Mouse (Mus musculus) lung, postnatal 36 days (tissue): ENCODE data around the gene Evx2.
A peak's percentile ranks its signal among the peaks of the same experiment; 100 is the strongest.

Experiments used
- DNase-seq: peaks from one replicate; pipeline ENCODE4 v3.0.0; 2022; ENCODE audit warnings: mixed read lengths

Evx2 gene

GRCm38 (mm10) chr2:74680561-74681398 is 21.4 kb upstream of the Evx2 start:
- no peak for DNase-seq

- DNase-seq, result no peak
These were observed 20.6 kb upstream of the Evx2 start for GRCm38 (mm10) chr2:74679980-74680379.

- no peak for DNase-seq
These were observed 20.2 kb upstream of the Evx2 start for GRCm38 (mm10) chr2:74679596-74679971.

GRCm38 (mm10) chr2:74678891-74679595 is 19.7 kb upstream of the Evx2 start, which contains the start of gene Hoxd11:
Hoxd11 (plus strand) TSS chr2:74679557.
- DNase-seq, result no peak

GRCm38 (mm10) chr2:74677106-74677505 is 17.7 kb upstream of the Evx2 start:
- DNase-seq, result no peak

- DNase-seq, result no peak
These were observed 17.2 kb upstream of the Evx2 start for GRCm38 (mm10) chr2:74676376-74677052.

GRCm38 (mm10) chr2:74675666-74676282 is 16.4 kb upstream of the Evx2 start:
- DNase-seq, result no peak

- no peak for DNase-seq
These were observed 15.7 kb upstream of the Evx2 start, which contains the start of gene Hoxd12 for GRCm38 (mm10) chr2:74674881-74675665. Hoxd12 (plus strand) TSS chr2:74675013.

GRCm38 (mm10) chr2:74673835-74674425 is 14.6 kb upstream of the Evx2 start:
- DNase-seq, result no peak

- DNase-seq, result peak; percentile 53
These were observed 13.4 kb upstream of the Evx2 start for GRCm38 (mm10) chr2:74672481-74673362.

- no peak for DNase-seq
These were observed 12.5 kb upstream of the Evx2 start for GRCm38 (mm10) chr2:74671847-74672246.

- DNase-seq, result no peak
These were observed 11.4 kb upstream of the Evx2 start for GRCm38 (mm10) chr2:74670632-74671188.

GRCm38 (mm10) chr2:74669650-74670235 is 10.4 kb upstream of the Evx2 start:
- no peak for DNase-seq

GRCm38 (mm10) chr2:74669230-74669578 is 9.8 kb upstream of the Evx2 start:
- no peak for DNase-seq

- no peak for DNase-seq
These were observed 9.2 kb upstream of the Evx2 start for GRCm38 (mm10) chr2:74668370-74669229.

GRCm38 (mm10) chr2:74667842-74668357 is 8.5 kb upstream of the Evx2 start, which contains the start of gene Hoxd13:
Hoxd13 (plus strand) TSS chr2:74668310.
- no peak for DNase-seq

- DNase-seq, result no peak
These were observed 8.0 kb upstream of the Evx2 start for GRCm38 (mm10) chr2:74667191-74667841.

GRCm38 (mm10) chr2:74666411-74666810 is 7.1 kb upstream of the Evx2 start:
- DNase-seq, result no peak
